Mouse (Mus musculus): ENCODE results near the gene Ucp2. TPM values are rescaled to one million over a fixed set of nuclear protein-coding genes. Genes with fewer than 3 reads are reported as not detected.

Ucp2 gene
- polyA plus RNA-seq, 1 experiment from 2014 or later, result 617 TPM

DNA sequence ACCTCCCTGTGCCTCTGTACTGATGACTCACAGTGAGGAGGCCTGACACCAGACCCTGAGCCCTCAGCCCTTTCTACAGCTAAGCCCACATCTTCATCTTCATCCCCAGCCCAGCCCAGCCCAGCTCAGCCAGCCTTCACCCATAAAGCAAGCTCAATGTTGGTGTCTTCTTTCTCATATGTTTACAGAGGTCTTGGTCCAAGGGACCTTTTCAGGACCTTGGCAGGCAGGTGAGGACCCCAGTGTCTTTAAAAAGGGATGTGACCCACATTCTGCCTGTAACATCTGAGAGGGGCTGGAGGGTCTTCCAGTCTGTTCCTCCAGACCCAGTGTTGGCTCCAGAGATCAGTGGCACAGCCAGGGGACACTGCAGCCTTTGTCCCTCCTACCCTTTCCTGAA lies 6.3 kb downstream of the Ucp2 start:
- no peak for TF ChIP-seq CTCF (IDR thresholded peaks at IDR 0.05)

DNA sequence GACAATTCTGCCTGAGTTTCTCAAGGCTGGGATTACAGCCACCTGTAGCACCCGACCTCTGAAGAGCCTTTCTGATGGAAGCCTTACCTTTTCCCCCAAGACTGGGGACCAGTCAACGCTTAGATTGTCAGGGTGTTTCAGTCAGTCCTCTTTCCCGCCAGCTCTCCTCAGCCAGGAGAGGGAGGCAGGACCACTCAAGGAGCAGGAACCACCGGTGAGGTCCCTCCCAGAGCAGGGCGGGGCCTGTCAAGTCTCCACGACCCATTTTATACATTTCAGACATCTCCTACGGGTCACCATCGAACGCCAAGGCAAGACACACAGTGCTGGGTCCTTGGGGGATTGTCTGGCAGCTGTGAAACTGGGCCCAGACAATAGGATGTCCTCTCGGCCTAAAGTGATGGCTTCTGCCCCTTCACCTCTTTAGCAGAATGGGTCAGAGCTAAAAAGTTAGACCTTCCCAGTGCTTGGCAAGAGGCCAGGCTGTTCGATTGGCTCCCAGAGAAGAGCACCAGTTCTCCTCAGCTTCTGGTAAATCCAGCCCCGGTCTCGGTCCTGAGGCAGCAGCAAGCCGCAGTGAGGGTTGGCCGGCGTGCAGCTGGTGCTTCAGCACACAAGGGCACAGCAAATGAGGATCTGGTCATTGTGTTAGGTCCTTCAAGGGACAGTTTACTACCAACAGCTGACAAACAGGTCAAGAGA lies 7.3 kb downstream of the Ucp2 start:
- ATAC-seq (no peak), DNase-seq (ENCODE audit: low spot score) (peak; percentile 63)
- H3K9ac ChIP-seq (replicated peaks; ENCODE audit: low read depth), result no peak overlapping the region
- 45% methylated on average over 16 of the region's 16 CpGs for WGBS
- 0 out of 2 replicates have a peak, but pooled peaks have one; percentile 10 for TF ChIP-seq EP300 (IDR thresholded peaks at IDR 0.05)
- TF ChIP-seq CTCF (IDR thresholded peaks at IDR 0.05), result no peak
- H3K4me1 ChIP-seq (ENCODE audit: insufficient read depth, low read depth, low read length), result peaks cover 2% of the 10 kb centered on the region; the same call in 1 of the 2 replicates
- peaks cover 17% of the 10 kb centered on the region for H3K36me3 ChIP-seq (ENCODE audit: insufficient read depth, low read length)
- no peak overlapping the region for H3K4me2 ChIP-seq (replicated peaks; ENCODE audit: low read depth, low read length)
- no peaks in the 10 kb centered on the region for H3K27me3 ChIP-seq (replicated peaks; ENCODE audit: insufficient read depth, low read length)
- H3K4me3 ChIP-seq (ENCODE audit: low read depth, low read length), result no peak overlapping the region
- H3K27ac ChIP-seq (ENCODE audit: low read length), result no peak overlapping the region
- H3K9me3 ChIP-seq (ENCODE audit: low read length), result no peaks in the 10 kb centered on the region

More for the DNA sequence above, 6.3 kb downstream of the Ucp2 start:
- no peak overlapping the region for H3K27ac ChIP-seq (ENCODE audit: low read length)
- H3K4me1 ChIP-seq (ENCODE audit: insufficient read depth, low read depth, low read length), result peaks cover 5% of the 10 kb centered on the region; the same call in 1 of the 2 replicates
- DNase-seq (ENCODE audit: low spot score) (no peak), ATAC-seq (no peak)
- no peak overlapping the region for H3K4me2 ChIP-seq (replicated peaks; ENCODE audit: low read depth, low read length)
- peaks cover 17% of the 10 kb centered on the region for H3K36me3 ChIP-seq (ENCODE audit: insufficient read depth, low read length)
- no peaks in the 10 kb centered on the region for H3K9me3 ChIP-seq (ENCODE audit: low read length)
- H3K9ac ChIP-seq (replicated peaks; ENCODE audit: low read depth), result no peak overlapping the region
- no peak overlapping the region for H3K4me3 ChIP-seq (ENCODE audit: low read depth, low read length)
- H3K27me3 ChIP-seq (replicated peaks; ENCODE audit: insufficient read depth, low read length), result no peaks in the 10 kb centered on the region

DNA sequence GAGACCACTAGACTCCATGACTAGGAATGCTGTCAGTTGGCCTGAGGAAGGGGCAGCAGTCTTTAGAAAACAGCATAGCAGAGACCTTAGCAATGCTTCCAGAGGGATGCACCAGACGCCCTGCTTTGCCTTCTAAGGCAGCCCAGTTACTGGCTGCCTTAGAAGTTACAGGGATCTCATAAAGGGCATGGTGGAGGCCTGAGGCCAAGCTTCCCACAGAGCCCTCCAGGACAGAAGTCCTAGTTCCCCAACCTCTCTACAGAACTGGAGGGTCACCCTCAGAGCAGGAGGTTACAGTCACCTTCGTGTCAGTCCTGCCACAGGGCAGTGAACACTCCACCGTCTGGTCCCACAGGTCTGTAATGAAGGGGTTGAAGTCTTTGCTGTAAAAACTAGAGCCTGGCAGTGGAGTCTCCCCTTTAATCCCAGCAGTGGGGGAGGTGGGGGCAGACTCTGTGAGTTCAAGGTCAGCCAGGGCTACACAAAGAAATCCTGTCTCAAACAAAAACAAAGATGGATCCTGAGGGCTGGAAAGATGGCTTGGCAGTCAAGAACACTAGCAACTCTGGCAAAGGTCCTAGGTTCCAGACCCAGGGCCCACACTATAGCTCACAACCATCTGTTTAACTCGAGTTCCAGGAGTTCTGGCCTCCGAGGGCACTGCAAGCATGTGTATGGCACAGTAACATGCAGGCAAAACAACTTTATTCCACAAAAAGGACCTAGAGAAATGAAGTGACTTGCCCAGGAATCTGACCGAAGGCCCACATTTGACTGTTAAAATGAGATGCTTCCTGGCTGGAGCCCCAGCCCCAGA lies 8.1 kb downstream of the Ucp2 start:
- Histone ChIP-seq H3K9ac (replicated peaks; ENCODE audit: low read depth) (no peak overlapping the region), H3K27me3 (replicated peaks; ENCODE audit: insufficient read depth, low read length) (no peaks in the 10 kb centered on the region), H3K4me1 (ENCODE audit: insufficient read depth, low read depth, low read length) (peaks cover 2% of the 10 kb centered on the region; the same call in 1 of the 2 replicates), H3K36me3 (ENCODE audit: insufficient read depth, low read length) (peaks cover 17% of the 10 kb centered on the region), H3K4me3 (ENCODE audit: low read depth, low read length) (no peak overlapping the region), H3K9me3 (ENCODE audit: low read length) (no peaks in the 10 kb centered on the region), H3K27ac (ENCODE audit: low read length) (no peak overlapping the region), H3K4me2 (replicated peaks; ENCODE audit: low read depth, low read length) (no peak overlapping the region)
- TF ChIP-seq EP300 (IDR thresholded peaks at IDR 0.05) (0 out of 2 replicates have a peak, but pooled peaks have one; percentile 3), CTCF (IDR thresholded peaks at IDR 0.05) (no peak)
- WGBS, result 64% methylated on average over 6 of the region's 6 CpGs
- ATAC-seq, result no peak
- no peak for DNase-seq (ENCODE audit: low spot score)

DNA sequence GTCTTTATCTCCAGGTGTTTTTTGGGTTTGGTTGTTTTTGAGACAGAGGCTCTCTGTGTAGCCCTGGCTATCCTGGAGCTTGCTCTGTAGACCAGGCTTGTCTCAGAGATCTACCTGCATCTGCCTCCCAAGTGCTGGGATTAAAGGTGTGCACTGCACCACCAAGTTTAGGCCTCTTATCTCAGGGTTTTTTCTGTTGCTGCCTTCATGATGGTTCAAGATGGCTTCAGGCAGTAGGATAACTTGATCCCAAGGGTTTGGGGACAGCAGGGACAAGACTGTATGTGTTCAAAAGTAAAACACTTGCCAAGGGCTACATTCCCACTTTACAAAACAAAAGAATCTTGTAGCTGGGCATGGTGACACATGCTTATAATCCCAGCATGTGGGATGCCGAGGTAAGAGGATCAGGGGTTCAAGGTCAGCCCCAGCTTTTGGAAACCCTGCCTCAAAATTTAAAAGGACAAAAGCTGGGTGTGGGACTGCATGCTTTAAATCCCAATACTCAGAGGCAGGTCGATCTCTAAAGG lies 8.8 kb downstream of the Ucp2 start:
- no peaks in the 10 kb centered on the region for H3K9me3 ChIP-seq (ENCODE audit: low read length)
- H3K27me3 ChIP-seq (replicated peaks; ENCODE audit: insufficient read depth, low read length), result no peaks in the 10 kb centered on the region
- H3K4me2 ChIP-seq (replicated peaks; ENCODE audit: low read depth, low read length), result no peak overlapping the region
- 52% methylated on average over 2 of the region's 2 CpGs for WGBS
- no peak overlapping the region for H3K4me3 ChIP-seq (ENCODE audit: low read depth, low read length)
- H3K9ac ChIP-seq (replicated peaks; ENCODE audit: low read depth), result no peak overlapping the region
- TF ChIP-seq CTCF (IDR thresholded peaks at IDR 0.05) (no peak), EP300 (IDR thresholded peaks at IDR 0.05) (no peak)
- ATAC-seq, result no peak
- no peaks in the 10 kb centered on the region; the same call in 1 of the 2 replicates for H3K4me1 ChIP-seq (ENCODE audit: insufficient read depth, low read depth, low read length)
- no peak for DNase-seq (ENCODE audit: low spot score)
- H3K27ac ChIP-seq (ENCODE audit: low read length), result no peak overlapping the region
- H3K36me3 ChIP-seq (ENCODE audit: insufficient read depth, low read length), result peaks cover 17% of the 10 kb centered on the region

DNA sequence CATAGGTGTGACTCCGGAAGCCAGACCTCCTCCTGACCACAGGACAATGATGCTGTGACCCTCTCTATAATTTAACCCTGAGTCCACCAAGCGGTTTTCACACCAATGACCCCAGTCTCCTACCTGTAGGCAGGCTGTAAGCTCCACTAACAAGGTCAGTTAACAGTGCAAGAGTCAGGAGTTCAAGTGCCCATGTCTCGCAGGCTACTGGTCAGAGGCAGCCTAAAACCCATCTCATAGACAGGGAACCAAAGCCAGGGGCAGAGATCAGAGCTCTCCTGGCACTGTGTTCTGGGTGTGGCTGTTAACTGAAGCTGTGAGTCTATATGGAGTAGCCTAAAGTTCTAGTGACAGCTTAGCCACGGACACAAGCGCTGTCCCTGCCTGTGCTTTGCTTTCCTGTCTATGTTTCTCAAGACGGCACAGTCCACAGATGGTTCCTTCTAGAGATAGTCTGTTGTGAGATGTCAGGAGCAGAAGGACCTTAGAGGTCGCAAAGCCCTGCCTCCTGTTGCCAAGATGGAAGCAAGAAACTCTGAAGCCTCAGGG lies 9.3 kb downstream of the Ucp2 start:
- no peaks in the 10 kb centered on the region for H3K9me3 ChIP-seq (ENCODE audit: low read length)
- TF ChIP-seq CTCF (IDR thresholded peaks at IDR 0.05), result no peak
- no peak for TF ChIP-seq EP300 (IDR thresholded peaks at IDR 0.05)
- no peaks in the 10 kb centered on the region; the same call in 1 of the 2 replicates for H3K4me1 ChIP-seq (ENCODE audit: insufficient read depth, low read depth, low read length)
- no peak overlapping the region for H3K9ac ChIP-seq (replicated peaks; ENCODE audit: low read depth)
- ATAC-seq, result 0 out of 2 replicates have a peak, but pooled peaks have one; percentile 4
- peaks cover 17% of the 10 kb centered on the region for H3K36me3 ChIP-seq (ENCODE audit: insufficient read depth, low read length)
- H3K4me2 ChIP-seq (replicated peaks; ENCODE audit: low read depth, low read length), result no peak overlapping the region
- 65% methylated on average over 7 of the region's 7 CpGs for WGBS
- no peak overlapping the region for H3K27ac ChIP-seq (ENCODE audit: low read length)
- DNase-seq (ENCODE audit: low spot score), result no peak
- H3K27me3 ChIP-seq (replicated peaks; ENCODE audit: insufficient read depth, low read length), result no peaks in the 10 kb centered on the region
- no peak overlapping the region for H3K4me3 ChIP-seq (ENCODE audit: low read depth, low read length)

DNA sequence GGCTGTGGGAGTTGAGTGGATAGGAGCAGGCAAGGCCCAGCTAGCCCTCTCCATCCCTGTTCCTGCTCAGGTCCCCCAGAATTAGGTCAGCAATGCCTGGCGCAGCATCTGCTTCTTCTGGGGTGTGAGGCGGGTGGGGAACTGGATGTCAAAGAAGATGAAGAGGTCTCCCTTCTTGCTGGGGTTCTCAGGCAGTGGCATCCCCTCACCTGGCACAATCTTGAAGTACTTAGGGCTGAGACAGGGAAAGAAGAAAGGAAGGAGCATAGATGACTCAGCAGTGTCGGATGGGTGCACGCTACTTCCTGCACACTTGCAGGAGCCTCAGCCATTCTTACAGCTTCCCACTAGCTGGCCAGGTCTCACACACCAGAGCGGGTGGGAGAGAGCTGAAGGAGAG lies 9.9 kb downstream of the Ucp2 start:
- H3K36me3 ChIP-seq (ENCODE audit: insufficient read depth, low read length), result peaks cover 16% of the 10 kb centered on the region
- TF ChIP-seq EP300 (IDR thresholded peaks at IDR 0.05) (no peak), CTCF (IDR thresholded peaks at IDR 0.05) (no peak)
- no peak overlapping the region for H3K27ac ChIP-seq (ENCODE audit: low read length)
- H3K27me3 ChIP-seq (replicated peaks; ENCODE audit: insufficient read depth, low read length), result no peaks in the 10 kb centered on the region
- WGBS, result 71% methylated on average over 5 of the region's 5 CpGs
- DNase-seq (ENCODE audit: low spot score) (peak; percentile 23), ATAC-seq (no peak)
- H3K9ac ChIP-seq (replicated peaks; ENCODE audit: low read depth), result no peak overlapping the region
- H3K4me3 ChIP-seq (ENCODE audit: low read depth, low read length), result no peak overlapping the region
- H3K4me2 ChIP-seq (replicated peaks; ENCODE audit: low read depth, low read length), result no peak overlapping the region
- H3K9me3 ChIP-seq (ENCODE audit: low read length), result no peaks in the 10 kb centered on the region
- H3K4me1 ChIP-seq (ENCODE audit: insufficient read depth, low read depth, low read length), result no peaks in the 10 kb centered on the region; the same call in 1 of the 2 replicates

Data from lung, postnatal 0 days (tissue).